Mouse (Mus musculus): ENCODE results near the gene Magi1. TPM values are rescaled to one million over a fixed set of nuclear protein-coding genes. Genes with fewer than 3 reads are reported as not detected.

The Magi1 gene
- polyA plus RNA-seq, 1 experiment from 2014 or later, result 27.4 TPM

DNA sequence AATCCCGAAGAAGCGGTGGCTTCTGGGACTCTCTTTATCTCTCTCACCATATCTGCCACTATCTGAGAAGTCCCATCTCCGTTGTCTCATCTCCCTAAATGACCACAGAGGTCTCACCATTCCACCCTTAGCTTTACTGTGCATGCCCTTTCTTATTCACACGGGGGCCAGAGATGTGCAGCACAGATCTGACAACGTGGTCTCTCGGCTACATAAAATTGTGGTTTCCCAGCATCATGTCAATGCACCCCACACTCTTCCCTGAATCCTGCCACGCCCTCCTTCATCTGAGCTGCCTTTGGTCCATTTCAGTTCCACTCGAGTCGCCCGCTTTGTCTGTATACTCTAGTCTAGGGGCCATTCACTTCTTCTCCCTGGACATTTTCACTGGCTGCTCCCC lies 557.6 kb downstream of the Magi1 start:
- Histone ChIP-seq H3K36me3 (ENCODE audit: control insufficient read depth, insufficient read depth, low read length) (no peaks in the 10 kb centered on the region), H3K4me1 (replicated peaks; ENCODE audit: control insufficient read depth, insufficient read depth, low read length) (no peaks in the 10 kb centered on the region), H3K4me3 (ENCODE audit: low read depth, low read length) (no peak overlapping the region), H3K9me3 (ENCODE audit: control insufficient read depth, low read length) (no peaks in the 10 kb centered on the region), H3K9ac (ENCODE audit: low read depth, low read length) (no peak overlapping the region), H3K27ac (ENCODE audit: low read depth, low read length) (no peak overlapping the region), H3K27me3 (ENCODE audit: control insufficient read depth, insufficient read depth, low read length) (no peaks in the 10 kb centered on the region), H3K4me2 (replicated peaks; ENCODE audit: low read depth, low read length) (no peak overlapping the region)
- ATAC-seq (ENCODE audit: low FRiP score), result no peak
- DNase-seq (ENCODE audit: low spot score), result no peak
- 89% methylated on average over 10 of the region's 10 CpGs for WGBS

- H3K27me3 ChIP-seq (ENCODE audit: control insufficient read depth, insufficient read depth, low read length), result no peaks in the 10 kb centered on the region
- no peaks in the 10 kb centered on the region for H3K9me3 ChIP-seq (ENCODE audit: control insufficient read depth, low read length)
- no peak overlapping the region for H3K27ac ChIP-seq (ENCODE audit: low read depth, low read length)
- H3K4me1 ChIP-seq (replicated peaks; ENCODE audit: control insufficient read depth, insufficient read depth, low read length), result no peaks in the 10 kb centered on the region
- 64% methylated on average over 7 of the region's 7 CpGs for WGBS
- DNase-seq (ENCODE audit: low spot score) (no peak), ATAC-seq (ENCODE audit: low FRiP score) (no peak)
- H3K36me3 ChIP-seq (ENCODE audit: control insufficient read depth, insufficient read depth, low read length), result no peaks in the 10 kb centered on the region
- no peak overlapping the region for H3K4me2 ChIP-seq (replicated peaks; ENCODE audit: low read depth, low read length)
- H3K4me3 ChIP-seq (ENCODE audit: low read depth, low read length), result no peak overlapping the region
- no peak overlapping the region for H3K9ac ChIP-seq (ENCODE audit: low read depth, low read length)
Measured at GRCm38 (mm10) chr6:93724749-93725148, 559.0 kb downstream of the Magi1 start.

GRCm38 (mm10) chr6:93723226-93723625 lies 560.5 kb downstream of the Magi1 start:
- no peak for ATAC-seq (ENCODE audit: low FRiP score)
- H3K36me3 ChIP-seq (ENCODE audit: control insufficient read depth, insufficient read depth, low read length), result no peaks in the 10 kb centered on the region
- peaks cover 2% of the 10 kb centered on the region; the same call in 1 of the 2 replicates for H3K4me1 ChIP-seq (replicated peaks; ENCODE audit: control insufficient read depth, insufficient read depth, low read length)
- DNase-seq (ENCODE audit: low spot score), result no peak
- H3K27ac ChIP-seq (ENCODE audit: low read depth, low read length), result no peak overlapping the region
- H3K4me3 ChIP-seq (ENCODE audit: low read depth, low read length), result no peak overlapping the region
- no peak overlapping the region for H3K9ac ChIP-seq (ENCODE audit: low read depth, low read length)
- no peak overlapping the region for H3K4me2 ChIP-seq (replicated peaks; ENCODE audit: low read depth, low read length)
- H3K27me3 ChIP-seq (ENCODE audit: control insufficient read depth, insufficient read depth, low read length), result no peaks in the 10 kb centered on the region
- 72% methylated on average over 2 of the region's 2 CpGs for WGBS
- H3K9me3 ChIP-seq (ENCODE audit: control insufficient read depth, low read length), result no peaks in the 10 kb centered on the region

GRCm38 (mm10) chr6:93719532-93719931 lies 564.2 kb downstream of the Magi1 start:
- H3K27ac ChIP-seq (ENCODE audit: low read depth, low read length), result no peak overlapping the region
- H3K9ac ChIP-seq (ENCODE audit: low read depth, low read length), result no peak overlapping the region
- H3K4me2 ChIP-seq (replicated peaks; ENCODE audit: low read depth, low read length), result no peak overlapping the region
- H3K9me3 ChIP-seq (ENCODE audit: control insufficient read depth, low read length), result no peaks in the 10 kb centered on the region
- no peaks in the 10 kb centered on the region for H3K36me3 ChIP-seq (ENCODE audit: control insufficient read depth, insufficient read depth, low read length)
- H3K4me3 ChIP-seq (ENCODE audit: low read depth, low read length), result no peak overlapping the region
- H3K4me1 ChIP-seq (replicated peaks; ENCODE audit: control insufficient read depth, insufficient read depth, low read length), result peaks cover 11% of the 10 kb centered on the region
- ATAC-seq (ENCODE audit: low FRiP score), result no peak
- WGBS, result 63% methylated on average over 4 of the region's 4 CpGs
- DNase-seq (ENCODE audit: low spot score), result no peak
- H3K27me3 ChIP-seq (ENCODE audit: control insufficient read depth, insufficient read depth, low read length), result no peaks in the 10 kb centered on the region

DNA sequence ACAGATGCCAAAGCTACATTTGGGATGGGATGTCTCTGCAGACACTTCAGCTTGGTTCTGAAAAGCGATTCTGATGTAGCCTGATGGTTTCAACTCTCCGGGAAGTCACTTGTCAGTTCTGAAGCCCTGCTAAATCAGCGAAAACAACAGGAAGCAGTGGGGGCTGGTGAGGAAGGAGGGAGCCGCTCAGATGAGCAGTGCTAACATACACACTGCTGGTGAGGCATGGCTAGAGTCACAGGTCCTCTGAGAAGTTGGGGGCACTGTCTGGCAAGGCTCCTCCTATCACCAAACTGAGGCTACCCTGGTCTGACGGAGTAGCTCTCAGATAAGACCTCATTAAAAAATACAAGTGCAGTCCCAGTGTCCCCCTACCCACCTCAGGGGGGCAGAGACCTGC lies 565.3 kb downstream of the Magi1 start:
- Histone ChIP-seq H3K27ac (ENCODE audit: low read depth, low read length) (no peak overlapping the region), H3K9me3 (ENCODE audit: control insufficient read depth, low read length) (no peaks in the 10 kb centered on the region), H3K27me3 (ENCODE audit: control insufficient read depth, insufficient read depth, low read length) (no peaks in the 10 kb centered on the region), H3K36me3 (ENCODE audit: control insufficient read depth, insufficient read depth, low read length) (no peaks in the 10 kb centered on the region), H3K4me3 (ENCODE audit: low read depth, low read length) (no peak overlapping the region), H3K4me2 (replicated peaks; ENCODE audit: low read depth, low read length) (no peak overlapping the region), H3K9ac (ENCODE audit: low read depth, low read length) (no peak overlapping the region), H3K4me1 (replicated peaks; ENCODE audit: control insufficient read depth, insufficient read depth, low read length) (peaks cover 11% of the 10 kb centered on the region)
- WGBS, result 10% methylated on average over 5 of the region's 5 CpGs
- ATAC-seq (ENCODE audit: low FRiP score), result no peak; the same call in 1 of the 2 replicates
- DNase-seq (ENCODE audit: low spot score), result no peak

- no peaks in the 10 kb centered on the region for H3K27me3 ChIP-seq (ENCODE audit: control insufficient read depth, insufficient read depth, low read length)
- no peak overlapping the region for H3K4me2 ChIP-seq (replicated peaks; ENCODE audit: low read depth, low read length)
- DNase-seq (ENCODE audit: low spot score), result peak; percentile 20
- H3K4me1 ChIP-seq (replicated peaks; ENCODE audit: control insufficient read depth, insufficient read depth, low read length), result peaks cover 11% of the 10 kb centered on the region
- no peak for ATAC-seq (ENCODE audit: low FRiP score)
- H3K4me3 ChIP-seq (ENCODE audit: low read depth, low read length), result no peak overlapping the region
- no peak overlapping the region for H3K27ac ChIP-seq (ENCODE audit: low read depth, low read length)
- H3K36me3 ChIP-seq (ENCODE audit: control insufficient read depth, insufficient read depth, low read length), result no peaks in the 10 kb centered on the region
- H3K9ac ChIP-seq (ENCODE audit: low read depth, low read length), result no peak overlapping the region
- 38% methylated on average over 7 of the region's 7 CpGs for WGBS
- H3K9me3 ChIP-seq (ENCODE audit: control insufficient read depth, low read length), result no peaks in the 10 kb centered on the region
Measured at GRCm38 (mm10) chr6:93717826-93718375, 565.8 kb downstream of the Magi1 start.

DNA sequence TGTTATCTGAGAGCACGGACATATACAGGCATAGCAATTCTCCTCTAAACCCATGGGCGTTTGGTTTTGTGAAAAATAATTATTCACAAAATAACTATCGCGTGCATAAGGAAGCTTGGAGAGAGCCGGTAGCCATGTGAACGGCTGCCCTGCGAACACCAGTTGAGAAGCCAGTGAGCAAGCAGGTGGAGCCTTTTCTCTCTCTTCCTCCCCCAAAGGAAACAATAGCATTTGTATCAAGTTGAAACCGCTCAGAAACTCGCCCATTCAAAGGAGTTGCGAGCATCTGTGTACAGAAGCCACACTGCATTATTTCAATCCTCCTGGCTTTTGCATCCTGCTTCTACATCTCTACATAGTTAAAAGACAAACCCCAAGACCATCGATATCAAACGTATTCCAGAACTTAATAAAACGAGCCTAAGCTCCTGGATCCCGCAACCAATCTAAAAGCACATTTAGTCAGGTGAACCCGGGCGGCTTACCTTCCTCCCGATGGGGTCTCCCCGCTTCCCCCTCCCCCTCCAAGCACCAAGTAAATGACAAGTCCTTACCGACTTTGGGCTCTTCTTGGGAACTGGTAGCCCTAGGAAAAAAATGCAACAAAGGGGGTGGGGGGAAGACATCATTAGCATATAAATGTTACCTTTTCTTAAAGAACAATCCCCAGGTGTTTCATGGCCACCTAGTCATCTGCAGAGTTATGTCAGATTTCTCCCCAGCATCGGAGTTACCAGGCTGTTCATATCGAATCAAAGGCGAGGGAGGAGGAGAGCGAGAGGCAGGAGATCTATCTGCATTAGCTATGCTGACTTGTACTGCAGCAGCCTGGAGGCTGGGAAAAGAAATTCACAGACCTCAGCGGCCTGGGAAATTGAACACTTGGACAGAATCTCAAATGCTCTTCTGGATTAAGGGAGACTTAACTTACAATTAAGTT lies 566.8 kb downstream of the Magi1 start:
- DNase-seq (ENCODE audit: low spot score) (peak; percentile 37), ATAC-seq (ENCODE audit: low FRiP score) (no peak)
- peaks cover 11% of the 10 kb centered on the region for H3K4me1 ChIP-seq (replicated peaks; ENCODE audit: control insufficient read depth, insufficient read depth, low read length)
- 9% methylated on average over 24 of the region's 24 CpGs for WGBS
- no peaks in the 10 kb centered on the region for H3K36me3 ChIP-seq (ENCODE audit: control insufficient read depth, insufficient read depth, low read length)
- peak overlapping the region; percentile 28 for H3K4me2 ChIP-seq (replicated peaks; ENCODE audit: low read depth, low read length)
- peak overlapping the region; percentile 7; the same call in 1 of the 2 replicates for H3K9ac ChIP-seq (ENCODE audit: low read depth, low read length)
- no peak overlapping the region for H3K27ac ChIP-seq (ENCODE audit: low read depth, low read length)
- H3K27me3 ChIP-seq (ENCODE audit: control insufficient read depth, insufficient read depth, low read length), result no peaks in the 10 kb centered on the region
- no peaks in the 10 kb centered on the region for H3K9me3 ChIP-seq (ENCODE audit: control insufficient read depth, low read length)
- 0 out of 2 replicates have a peak overlapping the region, but pooled peaks have one; percentile 1 for H3K4me3 ChIP-seq (ENCODE audit: low read depth, low read length)

DNA sequence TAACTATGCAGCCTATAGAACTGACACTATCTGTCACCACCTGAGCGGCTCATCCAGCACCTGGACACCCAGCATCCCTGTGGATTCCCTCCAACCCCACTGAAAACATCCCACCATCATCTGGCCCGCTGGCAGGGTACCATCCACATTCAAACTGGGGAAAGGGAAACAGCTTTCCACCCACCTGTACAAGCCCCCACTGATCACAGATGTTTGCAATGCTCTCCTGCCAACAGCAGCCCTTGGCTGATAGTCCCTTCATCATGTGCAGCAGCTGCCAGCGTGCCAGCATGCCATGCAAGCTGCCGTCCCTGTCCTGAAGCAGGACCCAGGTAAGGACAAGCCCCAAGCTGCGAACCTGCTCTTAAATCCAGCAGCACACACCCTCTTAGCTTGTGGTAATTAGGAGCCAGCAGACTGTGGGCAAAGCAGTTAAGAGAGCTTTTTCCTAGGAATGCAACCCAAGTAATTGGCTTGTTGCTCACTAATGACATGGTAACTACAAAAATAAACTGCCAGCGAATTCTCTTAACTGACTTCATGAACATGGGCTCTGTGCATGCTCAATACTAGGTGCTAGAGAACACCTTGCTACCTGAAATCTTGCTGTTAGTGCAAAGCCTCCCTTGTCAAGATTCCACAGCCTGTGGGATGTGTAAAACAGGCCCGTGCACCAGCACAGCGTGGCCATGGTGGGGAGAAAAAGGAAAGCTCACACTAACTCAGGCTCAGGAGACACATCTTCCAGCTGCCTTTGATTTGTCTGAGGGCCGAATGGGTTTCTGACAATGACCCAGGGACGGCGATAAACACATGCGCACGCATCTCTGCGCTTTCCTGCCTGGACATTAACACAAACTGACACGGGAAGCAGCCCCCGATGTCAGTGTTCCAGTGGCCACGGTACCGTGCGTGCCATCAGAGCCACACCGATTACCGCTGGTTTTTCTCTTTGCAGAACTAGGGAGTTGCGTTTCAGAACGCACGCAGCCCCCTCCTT lies 568.2 kb downstream of the Magi1 start:
- H3K36me3 ChIP-seq (ENCODE audit: control insufficient read depth, insufficient read depth, low read length), result no peaks in the 10 kb centered on the region
- H3K9ac ChIP-seq (ENCODE audit: low read depth, low read length), result no peak overlapping the region
- peaks cover 11% of the 10 kb centered on the region for H3K4me1 ChIP-seq (replicated peaks; ENCODE audit: control insufficient read depth, insufficient read depth, low read length)
- no peaks in the 10 kb centered on the region for H3K27me3 ChIP-seq (ENCODE audit: control insufficient read depth, insufficient read depth, low read length)
- DNase-seq (ENCODE audit: low spot score), result peak; percentile 2
- no peak for ATAC-seq (ENCODE audit: low FRiP score)
- H3K4me3 ChIP-seq (ENCODE audit: low read depth, low read length), result no peak overlapping the region
- H3K9me3 ChIP-seq (ENCODE audit: control insufficient read depth, low read length), result no peaks in the 10 kb centered on the region
- H3K4me2 ChIP-seq (replicated peaks; ENCODE audit: low read depth, low read length), result 0 out of 2 replicates have a peak overlapping the region, but pooled peaks have one; percentile 9
- WGBS, result 50% methylated on average over 24 of the region's 24 CpGs
- H3K27ac ChIP-seq (ENCODE audit: low read depth, low read length), result no peak overlapping the region

Measured in hindbrain, embryonic 11.5 days (tissue).